Mouse (Mus musculus) adrenal gland, adult 2 months (tissue): Measurements from ENCODE around the gene Tcte2. TPM values are rescaled to one million over a fixed set of nuclear protein-coding genes. Genes with fewer than 3 reads are reported as not detected.

Experiments
- DNase-seq: peaks from one replicate; pipeline ENCODE4 v3.0.0; 2021
- polyA plus RNA-seq: library from polyadenylated mRNA; depleted of rRNA; stranded (reverse); fragments of >200 nt; gene quantifications from 2 replicates; pipeline ENCODE4 v1.2.3, GENCODE M21; 2012
- total RNA-seq, 2 experiments: library from RNA; stranded (reverse); gene quantifications; 2 replicates each; pipeline ENCODE4 v1.2.3; 2021

The Tcte2 gene
- total and polyA plus RNA-seq, 3 experiments, result 0.90 to 5.7 (median 3.4) TPM

- DNase-seq, result no peak
Measured at GRCm38 (mm10) chr17:13720187-13720586, 41.4 kb downstream of the Tcte2 start.

GRCm38 (mm10) chr17:13717428-13717827 lies 44.2 kb downstream of the Tcte2 start:
- peak; percentile 86 for DNase-seq

GRCm38 (mm10) chr17:13716336-13716735 lies 45.3 kb downstream of the Tcte2 start:
- DNase-seq, result no peak

- no peak for DNase-seq
Measured at GRCm38 (mm10) chr17:13715511-13715910, 46.1 kb downstream of the Tcte2 start.

GRCm38 (mm10) chr17:13714654-13715053 lies 47.0 kb downstream of the Tcte2 start:
- no peak for DNase-seq

GRCm38 (mm10) chr17:13714128-13714527 lies 47.5 kb downstream of the Tcte2 start:
- no peak for DNase-seq

GRCm38 (mm10) chr17:13712518-13712917 lies 49.1 kb downstream of the Tcte2 start:
- DNase-seq, result no peak

- DNase-seq, result no peak
Measured at GRCm38 (mm10) chr17:13712116-13712515, 49.5 kb downstream of the Tcte2 start.

GRCm38 (mm10) chr17:13711173-13711572 lies 50.5 kb downstream of the Tcte2 start:
- DNase-seq, result peak; percentile 72

GRCm38 (mm10) chr17:13705481-13705921 lies 56.1 kb downstream of the Tcte2 start:
- peak; percentile 80 for DNase-seq

GRCm38 (mm10) chr17:13703611-13704320 lies 57.9 kb downstream of the Tcte2 start:
- DNase-seq, result no peak

- peak; percentile 71 for DNase-seq
Measured at GRCm38 (mm10) chr17:13700131-13701016, 61.3 kb downstream of the Tcte2 start.

- peak; percentile 58 for DNase-seq
Measured at GRCm38 (mm10) chr17:13699716-13700115, 61.9 kb downstream of the Tcte2 start.

- no peak for DNase-seq
Measured at GRCm38 (mm10) chr17:13698194-13698593, 63.4 kb downstream of the Tcte2 start.

GRCm38 (mm10) chr17:13697646-13698045 lies 64.0 kb downstream of the Tcte2 start:
- DNase-seq, result no peak

- no peak for DNase-seq
Measured at GRCm38 (mm10) chr17:13695881-13696280, 65.7 kb downstream of the Tcte2 start.

- DNase-seq, result no peak
Measured at GRCm38 (mm10) chr17:13695211-13695610, 66.4 kb downstream of the Tcte2 start.

- no peak for DNase-seq
Measured at GRCm38 (mm10) chr17:13694181-13694580, 67.4 kb downstream of the Tcte2 start.

GRCm38 (mm10) chr17:13687656-13688055 lies 74.0 kb downstream of the Tcte2 start:
- peak; percentile 61 for DNase-seq

- DNase-seq, result no peak
Measured at GRCm38 (mm10) chr17:13687086-13687485, 74.5 kb downstream of the Tcte2 start.

- DNase-seq, result no peak
Measured at GRCm38 (mm10) chr17:13685621-13686020, 76.0 kb downstream of the Tcte2 start.

- no peak for DNase-seq
Measured at GRCm38 (mm10) chr17:13684256-13684655, 77.4 kb downstream of the Tcte2 start.
